Mouse (Mus musculus) thymus, postnatal 4 days (tissue): ENCODE results near the gene Rgs6.
A peak's percentile ranks its signal among the peaks of the same experiment; 100 is the strongest.

ENCODE experiments used
- DNase-seq: peaks from one replicate; pipeline ENCODE4 v3.0.0; 2021

Rgs6 gene

GRCm38 (mm10) chr12:82987661-82988060 lies 399.6 kb downstream of the Rgs6 start:
- DNase-seq = no peak

- DNase-seq = no peak
These were observed 405.8 kb downstream of the Rgs6 start for GRCm38 (mm10) chr12:82993905-82994304.

DNA sequence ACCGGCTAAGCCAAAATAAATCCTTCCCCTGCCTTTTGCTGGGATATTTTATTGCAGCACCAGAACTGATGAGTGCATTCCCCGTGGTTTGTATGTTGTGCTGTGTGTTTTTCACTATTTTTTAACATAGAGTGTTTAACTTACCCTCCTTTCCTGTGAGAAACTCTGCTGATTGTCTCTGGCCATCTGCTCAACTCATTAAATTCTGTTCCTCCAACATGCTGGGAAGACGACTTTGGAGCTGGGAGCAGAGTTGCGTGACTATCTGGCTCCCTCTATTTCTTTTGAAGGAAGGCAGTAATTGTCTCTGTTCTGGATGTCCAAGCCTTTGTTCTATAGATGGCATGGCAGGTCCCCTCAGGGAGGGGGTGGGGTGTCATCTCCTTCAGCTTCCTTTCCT lies 408.7 kb downstream of the Rgs6 start:
- DNase-seq = no peak

DNA sequence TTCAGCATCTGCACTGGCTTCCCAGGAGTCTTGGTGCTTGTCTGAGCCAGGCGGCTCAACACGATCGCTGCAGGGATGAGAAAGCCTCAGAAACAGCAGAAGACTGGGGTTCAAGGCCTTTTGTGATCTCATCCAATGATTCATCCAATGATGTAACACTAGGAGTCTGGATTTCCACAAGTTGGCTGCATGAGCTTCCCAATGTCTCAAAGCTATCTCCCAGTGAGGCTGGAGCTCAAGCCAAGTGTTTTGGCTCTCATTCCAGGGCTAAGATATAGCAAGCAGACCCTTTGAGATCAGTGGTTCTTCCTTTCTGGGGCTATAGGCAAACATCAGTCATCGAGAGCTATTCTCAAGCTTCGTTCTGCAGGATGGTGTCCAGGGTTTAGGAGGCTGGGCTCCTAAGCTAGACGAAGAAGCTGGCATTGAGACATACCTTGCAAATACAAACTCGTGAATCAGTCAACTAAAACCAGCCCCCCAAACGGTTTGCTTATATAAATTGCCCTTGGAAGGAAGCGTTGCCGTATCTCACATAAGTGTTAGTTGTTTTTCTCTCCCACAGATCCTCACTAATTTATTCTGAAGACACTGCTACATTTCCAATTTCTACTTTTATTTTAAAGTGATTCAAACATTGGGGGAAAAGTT lies 410.7 kb downstream of the Rgs6 start:
- DNase-seq = no peak

DNA sequence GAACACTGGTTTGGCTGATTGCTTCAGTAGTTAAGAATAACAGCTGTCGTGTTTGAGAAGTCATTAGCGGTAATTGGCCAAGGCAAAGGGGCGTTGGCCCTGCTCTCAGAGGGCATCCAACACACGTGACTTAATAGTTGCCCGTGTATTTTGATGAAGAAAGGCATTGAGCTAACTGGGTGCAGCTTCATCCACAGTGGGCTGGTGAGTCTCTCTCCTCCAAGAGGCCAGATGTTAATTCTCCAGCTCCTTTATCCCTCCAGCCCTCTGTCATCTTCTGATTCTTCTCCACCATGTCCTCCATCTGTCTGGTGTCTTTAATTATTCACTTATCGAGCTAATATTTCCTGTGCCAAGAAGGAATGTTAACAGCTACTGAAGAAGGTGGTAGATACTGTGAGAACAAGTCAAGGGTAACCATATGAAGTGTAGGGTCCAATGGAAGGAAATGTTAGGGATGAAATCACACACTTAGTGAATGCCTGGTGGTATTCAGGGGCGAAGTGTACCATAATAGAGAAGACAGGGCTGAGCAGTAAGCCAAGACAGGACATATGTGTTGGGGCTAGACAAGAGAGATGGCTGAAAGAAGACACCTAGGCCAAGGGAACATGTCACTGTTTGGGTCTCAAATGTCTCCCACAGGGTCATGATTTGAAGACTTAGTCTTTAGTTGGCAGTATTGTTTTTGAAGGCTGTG lies 411.4 kb downstream of the Rgs6 start:
- no peak for DNase-seq

- DNase-seq = no peak
These were observed 412.0 kb downstream of the Rgs6 start for GRCm38 (mm10) chr12:83000033-83000570.

- no peak for DNase-seq
These were observed 412.9 kb downstream of the Rgs6 start for GRCm38 (mm10) chr12:83000957-83001356.

GRCm38 (mm10) chr12:83004014-83004682 lies 416.1 kb downstream of the Rgs6 start:
- DNase-seq = no peak

DNA sequence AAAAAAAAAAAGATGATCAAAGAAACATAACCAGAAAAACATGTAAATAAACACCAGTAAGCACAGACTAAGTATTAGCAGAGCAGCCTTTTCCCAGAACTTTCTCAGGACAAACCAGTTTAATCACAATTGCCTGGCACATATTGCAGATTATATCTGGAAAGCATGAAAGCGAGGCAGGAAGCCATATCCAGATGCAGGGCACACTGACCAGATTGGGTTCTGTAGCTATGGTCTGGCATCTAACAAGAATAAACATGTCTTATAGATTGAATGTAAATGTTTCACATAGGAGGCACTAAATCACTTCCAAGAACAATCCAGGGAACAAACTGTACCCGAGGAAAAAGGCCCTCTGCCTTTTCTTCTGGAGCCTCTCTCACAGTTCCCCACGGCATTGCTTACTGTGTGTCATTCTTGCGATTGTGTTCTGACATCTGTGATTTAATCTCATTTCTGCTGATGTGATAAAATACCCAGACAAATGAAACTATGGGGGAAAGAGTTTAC lies 423.0 kb downstream of the Rgs6 start:
- DNase-seq = no peak

GRCm38 (mm10) chr12:83013918-83014691 lies 426.0 kb downstream of the Rgs6 start:
- no peak for DNase-seq

GRCm38 (mm10) chr12:83014848-83015247 lies 426.8 kb downstream of the Rgs6 start:
- no peak for DNase-seq

DNA sequence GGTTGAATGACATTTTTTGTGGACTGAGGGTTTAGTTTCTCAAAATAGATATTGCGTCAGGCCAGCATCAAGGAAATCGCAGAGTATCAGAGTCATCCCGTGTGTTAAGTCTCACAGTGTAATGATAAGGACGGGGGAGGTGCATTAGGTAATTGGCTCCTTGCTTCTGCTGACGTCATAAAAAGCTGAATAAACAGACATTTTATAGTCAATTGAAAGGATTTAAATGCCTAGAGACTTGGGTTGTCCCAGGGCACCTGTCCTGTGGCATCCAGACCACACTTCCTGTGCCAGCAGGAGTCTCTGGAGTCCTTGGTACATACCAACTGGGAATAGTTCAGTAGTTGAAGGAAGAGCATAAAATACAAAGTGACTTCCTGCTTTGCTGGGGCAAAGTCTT lies 427.3 kb downstream of the Rgs6 start:
- DNase-seq = no peak

GRCm38 (mm10) chr12:83016486-83016885 lies 428.4 kb downstream of the Rgs6 start:
- no peak for DNase-seq

- DNase-seq = peak; percentile 82
These were observed 429.9 kb downstream of the Rgs6 start for GRCm38 (mm10) chr12:83018005-83018404.

DNA sequence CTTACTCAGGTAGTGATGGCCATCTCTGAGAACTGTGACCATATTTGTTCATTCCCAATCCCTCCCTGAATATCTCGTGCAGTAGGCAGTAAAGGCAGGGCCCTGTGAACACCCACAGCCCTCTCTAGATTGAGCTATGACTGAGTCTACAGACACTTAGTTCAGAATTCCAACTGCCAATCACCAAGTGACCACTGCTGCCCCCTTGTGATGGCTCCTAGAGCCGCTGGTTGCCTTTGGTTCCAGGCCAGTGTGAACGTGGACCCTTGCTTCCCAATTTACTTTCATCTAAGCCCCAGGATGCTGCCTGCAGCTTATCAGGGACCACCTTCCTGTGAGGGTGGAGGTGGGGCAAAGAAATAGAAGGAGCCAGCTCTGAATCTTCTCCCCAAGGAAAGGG lies 438.9 kb downstream of the Rgs6 start:
- peak; percentile 33 for DNase-seq

GRCm38 (mm10) chr12:83033171-83033835 lies 445.2 kb downstream of the Rgs6 start:
- no peak for DNase-seq

- DNase-seq = no peak
These were observed 446.9 kb downstream of the Rgs6 start for GRCm38 (mm10) chr12:83034859-83035569.

DNA sequence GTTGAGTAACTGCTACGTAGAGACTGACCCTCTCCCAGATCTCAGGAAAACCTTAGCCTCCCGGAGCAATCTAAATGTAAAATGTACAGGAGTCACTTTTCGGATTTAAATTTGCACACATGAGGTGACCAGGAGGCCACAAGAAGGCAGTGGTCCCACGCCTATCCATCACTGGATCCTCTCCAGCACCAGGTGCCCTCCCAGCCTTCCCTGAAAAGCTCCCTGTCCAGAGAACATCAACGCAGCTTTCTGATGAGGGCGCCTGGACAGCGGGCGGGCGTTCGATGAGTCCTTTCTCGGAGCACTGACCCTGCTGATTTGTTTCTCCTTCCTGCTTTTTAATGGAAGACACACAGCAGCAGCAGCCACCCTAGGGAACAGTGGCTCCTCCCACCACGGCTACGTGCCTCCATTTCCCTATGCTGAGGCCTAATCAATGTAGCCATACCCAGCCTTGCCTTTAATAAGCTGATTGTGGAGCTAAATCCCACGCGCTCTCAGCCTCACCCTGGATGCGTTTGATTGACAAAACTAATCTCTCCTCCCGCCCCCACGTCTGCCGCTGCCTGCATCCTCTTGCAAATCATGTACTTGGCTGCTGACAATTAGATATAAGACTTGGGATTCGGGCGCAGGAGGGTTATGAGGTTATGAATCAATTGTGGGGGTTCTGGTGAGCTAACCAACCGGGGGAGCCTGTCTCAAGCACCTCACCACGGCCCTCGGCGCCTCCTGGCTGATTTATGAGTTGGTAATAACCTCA lies 449.9 kb downstream of the Rgs6 start:
- DNase-seq = no peak

DNA sequence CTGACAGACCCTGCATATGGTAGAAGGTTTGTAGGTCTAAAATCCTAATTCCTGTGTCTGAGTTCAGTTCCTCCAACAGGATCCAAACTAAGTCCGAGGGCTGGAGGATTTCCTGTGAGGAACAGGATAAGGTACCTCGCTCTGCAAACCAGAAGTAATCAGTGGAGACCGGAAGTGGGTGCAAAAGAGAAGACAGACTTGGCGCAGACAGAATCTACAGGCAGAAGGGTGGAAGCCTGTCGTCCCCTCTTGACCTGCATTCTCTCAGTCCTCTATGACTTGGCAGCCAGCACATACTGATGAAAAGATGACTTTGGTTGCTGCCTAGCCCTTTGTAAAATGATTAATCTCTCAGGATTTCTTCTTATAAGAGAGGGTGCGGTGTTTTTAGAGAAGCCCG lies 450.7 kb downstream of the Rgs6 start:
- no peak for DNase-seq

- DNase-seq = no peak
These were observed 451.8 kb downstream of the Rgs6 start for GRCm38 (mm10) chr12:83039859-83040258.
